Mouse (Mus musculus): Measurements from ENCODE around the gene Pbld2. TPM values are rescaled to one million over a fixed set of nuclear protein-coding genes. Genes with fewer than 3 reads are reported as not detected.

Pbld2 gene
- 9.1 and 9.5 TPM in 2 replicates for polyA plus RNA-seq (2012; rRNA removed)

DNA sequence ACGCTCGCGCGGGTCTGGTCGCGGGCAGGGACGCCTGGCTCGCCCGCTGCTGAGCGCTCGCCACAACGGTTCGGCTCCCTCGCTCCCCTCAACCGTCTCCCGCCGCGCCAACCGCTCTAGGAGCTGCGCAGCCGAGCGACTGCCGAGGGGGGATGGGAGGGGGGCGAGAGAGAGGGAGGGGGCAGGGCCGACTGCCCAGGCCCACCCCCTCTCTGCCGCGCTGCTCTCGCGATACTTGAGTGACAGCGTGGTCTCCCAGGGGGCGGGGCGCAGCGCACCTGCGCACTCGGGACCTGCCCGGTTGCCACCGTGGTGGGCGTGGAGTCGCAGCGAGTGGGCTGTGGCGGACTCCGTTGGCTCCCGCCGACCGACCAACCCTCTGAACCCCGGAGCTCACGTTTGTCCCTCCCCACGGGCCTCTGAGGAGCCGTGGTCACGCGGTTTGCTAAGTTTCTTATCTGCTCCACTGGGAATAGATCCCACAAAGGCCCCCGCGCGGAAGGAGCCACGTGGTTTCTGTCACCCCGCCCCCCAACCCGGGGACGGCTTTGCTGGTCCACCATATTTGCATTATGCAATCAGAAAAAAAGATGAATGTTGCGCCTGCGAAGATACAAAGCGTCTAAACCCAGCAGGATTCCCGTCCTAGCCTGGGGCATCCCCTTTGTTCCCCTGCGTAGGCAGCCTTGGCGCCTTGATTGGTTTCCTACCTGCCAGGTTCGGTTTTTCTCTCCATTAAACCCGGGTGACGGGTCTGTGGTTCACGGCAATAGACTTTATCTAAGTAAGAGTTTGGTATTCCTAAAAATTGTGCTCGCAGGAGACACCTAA, at the start of gene Pbld2, which contains the start of gene Hnrnph3:
TSS of gene Pbld2 (plus strand) at position 567 of the 831 bp plus-strand sequence.
TSS of gene Hnrnph3 (minus strand) at position 469 of the 831 bp plus-strand sequence.

DNA sequence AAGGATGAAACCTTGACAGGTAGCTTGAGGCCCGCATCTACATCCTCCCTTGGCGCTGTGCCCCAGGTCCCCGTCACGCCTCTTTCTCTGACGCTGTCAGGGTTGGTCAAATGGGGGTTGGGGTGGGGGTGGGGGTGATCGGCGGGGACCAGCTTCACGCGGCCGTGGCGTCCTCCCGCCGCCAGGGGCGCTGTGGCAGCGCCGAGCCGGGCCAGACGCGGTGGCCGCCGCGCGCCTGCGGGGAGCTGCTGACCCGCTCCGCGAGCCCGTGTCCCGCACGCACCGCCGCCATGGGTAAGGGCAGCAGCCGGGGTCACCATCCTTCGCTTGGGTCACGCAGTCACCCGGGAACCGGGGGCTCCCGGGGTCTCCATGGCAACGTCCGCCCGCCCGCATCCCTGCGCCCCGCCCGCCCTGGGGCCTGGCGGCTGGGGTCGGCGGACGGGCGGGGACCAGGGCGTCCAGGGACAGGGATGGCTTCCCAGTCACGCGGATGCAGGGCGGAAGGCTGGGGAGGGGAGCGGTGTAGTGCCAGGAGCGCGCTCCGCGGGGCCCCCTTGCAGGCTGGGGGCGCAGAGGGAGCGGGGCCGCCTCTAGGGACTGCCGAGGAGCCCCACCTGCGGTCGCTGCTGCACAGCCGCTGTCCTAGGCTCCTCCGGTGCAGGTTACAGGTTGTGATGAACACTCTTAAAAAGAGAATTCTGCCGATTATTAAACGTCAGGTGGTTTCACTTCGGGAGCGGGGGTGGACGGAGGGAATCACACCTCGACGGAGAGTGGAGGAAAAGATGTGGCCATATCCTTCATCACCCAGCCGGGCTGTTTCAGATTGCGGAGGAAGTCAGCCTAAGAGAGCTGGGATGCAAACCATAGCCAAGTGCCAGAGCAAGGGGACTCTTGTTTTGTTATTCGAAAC, 43.8 kb upstream of the Pbld2 start, which contains the start of gene Rufy2:
TSS of gene Rufy2 (plus strand) at position 185 of the 916 bp plus-strand sequence.

DNA sequence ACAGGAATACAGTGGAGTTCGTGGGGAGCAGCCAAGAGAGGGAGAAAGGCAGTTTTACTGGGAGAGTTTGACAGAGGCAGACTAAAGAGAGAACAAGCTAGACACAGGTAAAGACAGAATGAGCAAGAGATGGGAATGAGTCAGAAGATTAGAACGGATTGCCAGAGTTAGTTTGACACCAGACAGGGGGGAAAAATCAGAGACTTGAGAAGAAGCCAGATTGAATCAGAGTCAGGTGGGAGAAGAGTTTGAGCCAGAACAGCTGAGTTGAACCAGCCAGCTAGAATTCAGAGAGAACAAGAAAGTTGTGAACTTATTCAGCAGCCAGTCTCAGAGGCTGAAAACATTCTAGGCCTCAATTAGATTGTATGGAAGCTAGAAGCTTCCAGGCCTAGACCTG, 35.7 kb downstream of the Pbld2 start, which contains the start of gene Pbld1:
TSS of gene Pbld1 (plus strand) at position 301 of the 400 bp plus-strand sequence.

DNA sequence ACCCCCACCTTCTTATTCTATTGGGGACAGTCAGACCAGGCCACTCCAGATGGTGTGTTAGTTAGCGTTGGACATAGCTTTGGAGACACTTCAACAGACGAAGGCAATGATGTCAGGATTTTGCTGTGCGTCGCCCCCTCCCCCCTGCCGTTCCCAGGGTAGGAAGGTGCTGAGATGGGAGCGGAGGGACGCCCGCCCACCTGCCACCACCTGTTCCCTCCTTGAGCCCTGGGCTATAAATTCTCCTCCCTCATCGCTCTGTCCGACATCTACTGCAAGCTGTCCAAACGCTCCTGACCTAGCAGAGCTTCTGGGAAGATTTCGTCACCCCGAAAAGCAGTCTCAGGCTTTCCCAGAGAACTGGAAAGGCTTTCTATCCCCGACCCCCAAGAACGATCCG, 75.4 kb downstream of the Pbld2 start, which contains the start of gene Atoh7:
TSS of gene Atoh7 (plus strand) at position 131 of the 400 bp plus-strand sequence.

Other genes starting within 250 kb of the Pbld2 start
- gene Ccar1, start 232.0 kb upstream of the Pbld2 start, polyA plus RNA-seq (2012; rRNA removed): 47.2 and 50.3 TPM in 2 replicates
- gene Tet1, start 115.3 kb upstream of the Pbld2 start, polyA plus RNA-seq (2012; rRNA removed): 0.21 and 0.66 TPM in 2 replicates
- 36.0 and 63.4 TPM in 2 replicates for gene Slc25a16, start 103.7 kb upstream of the Pbld2 start, polyA plus RNA-seq (2012; rRNA removed)
- gene Dna2, start 77.3 kb upstream of the Pbld2 start, polyA plus RNA-seq (2012; rRNA removed): 2.8 and 3.1 TPM in 2 replicates
- 1.6 and 2.1 TPM in 2 replicates for gene Rufy2, start 44.1 kb upstream of the Pbld2 start, polyA plus RNA-seq (2012; rRNA removed)
- gene Hnrnph3, start 98 bp upstream of the Pbld2 start, polyA plus RNA-seq (2012; rRNA removed): 4.2 and 5.1 TPM in 2 replicates
- gene Pbld1, start 35.8 kb downstream of the Pbld2 start, polyA plus RNA-seq (2012; rRNA removed): 3.2 and 3.5 TPM in 2 replicates
- gene Atoh7, start 75.3 kb downstream of the Pbld2 start, polyA plus RNA-seq (2012; rRNA removed): 0.17 and 0.21 TPM in 2 replicates
- 0.13 and 0.14 TPM in 2 replicates for gene Mypn, start 179.6 kb downstream of the Pbld2 start, polyA plus RNA-seq (2012; rRNA removed)
- gene Herc4, start 219.5 kb downstream of the Pbld2 start, polyA plus RNA-seq (2012; rRNA removed): 10.5 and 11.1 TPM in 2 replicates

All from colon, adult 2 months (tissue).